Mouse (Mus musculus): Measurements from ENCODE around the gene Agap3.
A peak's percentile ranks its signal among the peaks of the same experiment; 100 is the strongest.

The Agap3 gene

GRCm38 (mm10) chr5:24452030-24452690 is at the start of gene Agap3:
Gene Agap3, plus strand, starts transcription at chr5:24452177.
- peak; percentile 35 to 67 for DNase-seq

DNA sequence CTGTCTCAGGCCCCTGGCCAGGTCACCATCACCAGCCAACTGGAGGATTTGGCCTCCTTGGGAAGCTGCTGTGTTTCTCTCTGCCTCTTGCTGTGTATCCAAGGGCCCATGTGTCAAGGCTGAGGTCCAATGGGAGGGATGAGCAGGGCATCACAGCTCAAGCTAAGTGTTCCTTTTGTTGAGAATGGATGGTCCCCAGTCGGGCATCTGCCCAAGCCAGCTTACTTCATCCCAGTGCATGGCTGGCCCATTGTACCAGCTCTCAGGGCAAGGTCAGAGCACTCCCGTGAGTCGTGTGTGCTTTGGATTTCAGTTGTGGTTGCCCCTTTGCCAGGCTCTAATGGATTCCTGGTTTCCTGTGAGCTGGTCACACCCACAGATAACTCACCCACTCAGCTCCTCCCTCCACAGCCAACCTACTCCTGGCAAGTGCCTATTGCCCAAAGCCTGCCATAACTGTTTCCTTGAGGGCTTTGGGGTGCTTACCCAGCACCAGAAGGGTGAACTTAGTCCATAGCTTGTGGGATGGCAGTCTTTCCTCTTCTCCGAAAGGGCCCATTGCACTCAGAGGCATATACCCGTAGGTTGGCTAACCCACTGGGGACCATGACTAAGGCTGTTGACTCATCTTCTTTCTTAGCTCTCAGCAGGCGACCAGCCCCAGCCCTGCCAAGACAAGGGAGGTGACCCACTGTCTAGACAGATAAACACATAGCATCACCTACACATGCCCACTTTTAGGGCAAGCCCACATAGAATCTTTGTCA is 47.2 kb upstream of the Agap3 start:
- no peak for DNase-seq

GRCm38 (mm10) chr5:24405389-24405876 is 46.5 kb upstream of the Agap3 start:
- no peak for DNase-seq

- peak; percentile 27 to 58 for DNase-seq
Observed at GRCm38 (mm10) chr5:24408651-24409050, 43.3 kb upstream of the Agap3 start.

GRCm38 (mm10) chr5:24409466-24409865 is 42.5 kb upstream of the Agap3 start:
- DNase-seq = no peak

DNA sequence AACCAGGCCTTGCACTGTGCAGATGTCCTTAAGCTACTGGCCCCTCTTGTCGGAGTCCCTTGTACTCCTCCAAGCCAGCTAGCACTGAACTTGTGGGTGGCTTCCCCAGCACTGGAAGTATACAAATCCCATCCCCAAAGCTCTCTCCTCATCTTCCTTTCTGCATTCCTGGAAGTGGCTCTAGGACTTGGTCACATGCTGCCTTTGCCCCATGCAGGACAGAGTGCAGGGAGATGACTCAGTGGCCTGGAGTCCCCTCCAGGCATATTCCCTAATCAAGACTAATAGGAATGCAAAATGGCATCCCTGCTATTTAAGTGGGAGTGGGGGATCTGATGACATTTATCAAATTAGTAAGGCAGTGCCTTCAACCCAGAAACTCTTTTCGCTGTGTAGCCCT is 39.9 kb upstream of the Agap3 start:
- DNase-seq = no peak

- DNase-seq = peak in 1 of 2 experiments; percentile 54
Observed at GRCm38 (mm10) chr5:24413042-24413693, 38.8 kb upstream of the Agap3 start, which contains the start of gene Asic3. Gene Asic3, plus strand, starts transcription at chr5:24413392.

DNA sequence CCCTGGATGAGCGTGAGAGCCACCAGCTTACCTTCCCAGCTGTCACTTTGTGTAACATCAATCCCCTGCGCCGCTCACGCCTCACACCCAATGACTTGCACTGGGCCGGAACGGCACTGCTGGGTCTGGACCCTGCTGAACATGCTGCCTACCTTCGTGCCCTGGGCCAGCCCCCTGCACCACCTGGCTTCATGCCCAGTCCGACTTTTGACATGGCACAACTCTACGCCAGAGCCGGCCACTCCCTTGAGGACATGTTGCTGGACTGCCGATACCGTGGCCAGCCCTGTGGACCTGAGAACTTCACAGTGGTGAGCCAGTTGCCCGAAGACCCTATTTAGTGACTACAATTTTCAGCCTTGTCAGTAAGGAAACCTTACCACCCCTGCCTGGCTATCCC is 38.0 kb upstream of the Agap3 start:
- DNase-seq = peak in 1 of 2 experiments; percentile 54

GRCm38 (mm10) chr5:24416222-24416736 is 35.7 kb upstream of the Agap3 start:
- peak; percentile 69 to 79 for DNase-seq

DNA sequence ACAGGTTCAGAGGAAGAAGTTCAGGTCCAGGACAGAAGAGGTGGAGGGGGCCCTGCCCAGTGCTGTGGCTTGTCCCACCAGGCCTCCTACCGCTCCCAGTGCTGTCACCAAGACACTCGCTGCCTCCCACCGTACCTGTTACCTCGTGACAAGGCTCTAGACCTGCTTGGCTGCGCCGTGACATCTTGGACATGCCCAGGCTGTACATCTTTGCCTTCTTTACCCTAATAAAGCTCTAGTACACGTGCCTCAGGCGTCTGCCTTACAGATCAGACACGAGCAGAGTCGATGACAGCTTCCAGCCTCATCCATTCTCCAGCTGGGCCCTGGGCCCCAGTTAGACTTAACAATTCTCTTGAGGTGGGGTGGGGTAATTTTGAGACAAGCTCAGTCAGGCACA is 34.4 kb upstream of the Agap3 start:
- no peak for DNase-seq

DNA sequence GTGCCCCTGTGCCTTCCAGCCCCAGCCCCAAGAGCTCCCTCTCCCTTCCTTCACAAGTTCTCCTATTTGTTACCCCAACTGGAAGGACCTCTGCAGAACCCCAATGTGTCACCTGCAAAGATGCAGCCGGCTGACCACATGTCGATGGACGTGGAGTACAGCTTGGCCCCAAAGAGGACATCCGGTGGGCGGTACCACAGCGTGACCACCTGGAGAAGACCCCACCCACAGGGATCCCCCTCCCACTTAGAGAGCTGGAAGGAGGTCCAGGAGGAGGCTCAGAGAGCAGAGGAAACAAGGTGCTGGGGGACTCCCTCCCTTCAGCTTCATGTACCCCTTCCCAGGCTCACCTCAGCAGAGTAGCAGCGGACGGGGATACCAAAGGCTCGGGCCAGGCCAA is 31.6 kb upstream of the Agap3 start:
- DNase-seq = no peak

DNA sequence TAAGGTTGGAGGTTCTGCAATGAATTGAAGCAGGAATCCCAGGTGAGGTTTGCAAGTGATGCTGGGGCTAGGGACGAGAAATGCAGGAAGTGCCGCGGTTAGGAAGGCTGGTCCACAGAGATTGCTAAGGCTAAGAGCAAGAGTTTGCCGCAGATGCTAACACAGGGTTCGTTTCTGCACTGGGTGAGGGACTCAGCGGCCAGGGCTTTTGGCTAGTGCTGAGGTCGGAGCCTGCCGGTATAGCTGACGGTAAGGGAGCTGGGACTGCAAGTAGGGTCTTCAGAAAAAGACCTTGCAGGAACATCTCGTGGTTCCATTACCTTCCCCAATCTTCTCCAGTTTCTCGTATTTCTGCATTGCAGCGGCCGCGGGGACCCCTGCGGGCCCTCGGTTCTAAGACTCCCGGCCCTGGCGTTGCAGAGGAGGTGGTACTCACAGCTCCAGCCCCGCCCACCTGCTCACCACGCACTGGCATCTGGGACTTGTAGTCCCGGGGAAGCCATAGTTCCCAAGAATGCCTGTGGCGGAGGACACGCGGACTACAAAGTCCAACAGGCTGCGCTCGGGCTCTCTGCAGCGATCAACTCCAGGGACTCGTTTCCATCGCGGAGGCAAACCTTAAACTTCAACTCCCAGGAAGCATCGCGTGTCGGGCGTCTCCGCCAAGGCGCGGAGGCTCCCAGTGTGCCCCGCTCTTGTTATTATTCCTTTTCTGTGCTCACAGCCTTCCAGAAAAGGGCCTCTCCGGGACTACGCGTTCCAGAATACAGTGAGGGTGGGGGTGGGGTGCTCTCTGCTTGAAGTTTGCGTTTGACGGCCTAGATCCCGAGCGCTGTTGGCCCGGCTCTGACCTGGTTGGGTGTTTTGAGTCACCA is 28.6 kb upstream of the Agap3 start, which contains the start of the genes Cdk5 and Slc4a2:
Gene Cdk5 (minus strand): TSS at position 402 of the 875 bp plus-strand sequence.
Gene Slc4a2 (plus strand): TSS at position 709 of the 875 bp plus-strand sequence.
- DNase-seq = peak; percentile 99

GRCm38 (mm10) chr5:24424004-24424781 is 27.8 kb upstream of the Agap3 start:
- DNase-seq = no peak

DNA sequence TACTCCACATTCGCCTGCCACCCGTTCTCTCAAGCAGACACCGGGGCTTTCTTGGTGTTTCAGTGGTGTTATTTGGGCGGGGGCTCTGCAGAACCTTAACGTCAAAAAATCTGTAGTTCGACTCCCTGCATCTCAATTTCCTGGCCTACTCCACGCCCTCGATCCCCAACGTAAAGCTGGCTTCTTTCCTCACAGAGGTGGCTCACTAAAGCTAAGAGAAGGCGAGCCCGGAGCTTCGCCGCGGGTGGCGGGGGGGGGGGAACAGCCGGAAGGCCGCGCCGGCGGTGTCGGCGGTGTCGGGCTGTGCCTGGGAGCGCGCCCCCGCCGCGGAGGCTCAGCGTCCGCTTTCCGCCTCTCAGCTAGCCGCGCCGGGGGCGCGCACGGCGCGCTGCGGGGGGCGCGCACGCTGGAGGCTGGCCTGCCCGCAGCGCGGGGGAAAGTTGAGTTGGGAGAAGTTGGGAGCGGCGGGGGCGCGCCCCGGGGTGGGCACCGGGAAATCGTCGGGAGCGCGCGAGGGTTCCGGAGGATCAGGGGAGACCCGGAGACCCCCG is 27.0 kb upstream of the Agap3 start:
- peak; percentile 85 to 95 for DNase-seq

DNA sequence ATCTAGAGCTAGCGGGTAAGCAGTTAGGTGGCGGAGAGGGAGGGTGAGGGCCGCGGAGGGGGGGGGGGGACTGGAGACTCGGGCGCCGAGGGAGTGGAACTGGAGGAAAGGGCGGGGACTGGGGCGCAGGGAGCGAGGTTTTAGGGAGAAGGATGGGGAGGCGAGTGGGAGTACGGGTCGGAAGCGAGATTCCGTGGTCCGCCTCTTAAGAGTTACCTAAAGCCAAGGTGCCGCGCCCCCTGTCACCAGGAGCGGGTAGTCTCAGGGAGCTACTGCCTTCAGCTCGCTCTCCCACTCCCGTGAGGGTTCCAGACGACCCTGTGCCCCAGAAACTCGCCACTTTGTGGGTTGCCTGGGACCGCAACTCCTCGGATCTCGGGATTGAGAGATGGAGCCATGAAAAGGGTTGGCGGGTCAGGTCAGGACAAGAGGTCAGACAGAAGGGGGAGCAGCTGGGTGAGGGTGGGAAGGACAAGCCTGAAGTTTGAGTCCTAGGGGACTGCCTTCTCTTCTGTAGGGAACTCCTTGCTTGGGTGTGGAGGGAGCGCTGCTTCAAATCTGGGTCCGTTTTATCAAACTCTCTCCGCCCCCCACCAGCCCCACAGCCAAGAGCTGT is 26.4 kb upstream of the Agap3 start:
- peak; percentile 58 to 79 for DNase-seq

DNA sequence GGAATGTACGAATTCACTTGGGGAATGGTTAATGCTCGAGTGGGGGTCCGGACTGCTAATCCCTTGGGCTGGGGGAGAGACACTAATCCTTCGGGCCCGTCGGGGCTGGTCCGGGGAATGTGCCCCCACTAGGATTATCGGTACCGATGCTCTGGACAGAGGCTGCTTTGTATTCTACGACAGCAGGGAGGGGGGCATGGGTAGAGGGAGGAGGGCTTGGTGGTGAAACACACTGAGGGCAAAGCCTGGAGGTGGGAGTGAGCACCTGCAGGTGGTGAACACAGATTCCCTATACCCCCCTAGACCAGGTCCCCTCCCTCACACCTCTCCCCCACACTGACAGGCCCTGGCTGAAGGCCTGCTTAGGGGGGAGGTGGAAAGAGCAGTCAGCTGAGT is 25.9 kb upstream of the Agap3 start:
- peak in 1 of 2 experiments; percentile 59 for DNase-seq

GRCm38 (mm10) chr5:24426556-24427284 is 25.3 kb upstream of the Agap3 start:
- DNase-seq = no peak

GRCm38 (mm10) chr5:24427285-24427633 is 24.7 kb upstream of the Agap3 start:
- DNase-seq = no peak

DNA sequence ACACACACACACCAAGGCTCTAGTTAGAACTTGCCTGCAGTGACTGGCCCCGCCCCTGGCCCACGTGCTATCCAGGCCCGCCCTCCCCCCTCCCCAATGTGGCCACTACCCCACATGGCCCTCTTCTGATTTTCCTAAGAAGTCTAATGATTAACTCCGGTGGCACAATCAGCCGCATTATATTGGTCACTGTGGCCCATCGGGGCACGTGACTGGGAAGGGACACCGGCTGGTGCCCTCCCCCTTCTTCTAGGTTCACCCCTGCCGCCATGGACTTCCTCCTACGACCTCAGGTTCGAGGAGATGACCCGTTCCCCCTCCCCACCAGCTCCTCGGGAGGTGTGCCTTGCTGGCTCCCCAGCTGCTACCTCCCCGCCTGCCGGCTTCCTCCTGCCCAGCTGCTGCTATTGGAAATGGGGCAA is 24.0 kb upstream of the Agap3 start:
- DNase-seq = peak; percentile 85 to 94

- DNase-seq = peak in 1 of 2 experiments; percentile 62
Observed at GRCm38 (mm10) chr5:24428596-24428995, 23.4 kb upstream of the Agap3 start.

All from kidney, postnatal 25 days (tissue).